8 mouse cellular contexts compared by ENCODE assay signal in genomic region chr7:3303276-3303781, GRCm38 (mm10). TPM values are rescaled to one million over a fixed set of nuclear protein-coding genes. Genes with fewer than 3 reads are reported as not detected.
DNase-seq lines count a peak whose midpoint lies in the region; ATAC-seq and TF ChIP-seq lines count a peak whose summit lies in the region.

No protein-coding gene starts in this region.

- 0 out of 2 replicates have a peak, but pooled peaks have one; percentile 42 for ATAC-seq in embryonic facial prominence, embryonic 11.5 days (replicated peaks; ENCODE audit: insufficient number of reproducible peaks, low FRiP score, low TSS enrichment, low read depth)
- peak; percentile 55; the same call in 1 of the 2 replicates for ATAC-seq in limb, embryonic 11.5 days (ENCODE audit: insufficient number of reproducible peaks, low FRiP score, low TSS enrichment, low read depth)
- peak; percentile 80 for ATAC-seq in midbrain, embryonic 13.5 days
- ATAC-seq in stomach, embryonic 16.5 days (ENCODE audit: insufficient read depth, low FRiP score) = peak; percentile 55

- intact Hi-C loops in gastrocnemius, adult 2 months (cut with DNase I) = loop anchor here (1.0 to 5.0 kb wide), 2 partner anchors 41 to 81 kb away; no protein-coding TSS in a partner anchor

- peak overlapping the region; percentile 58 for H3K4me2 ChIP-seq in embryonic facial prominence, embryonic 11.5 days (ENCODE audit: low read depth, low read length)
- H3K4me2 ChIP-seq in limb, embryonic 11.5 days (ENCODE audit: low read depth, severe bottlenecking) = peak overlapping the region; percentile 40
- peak overlapping the region; percentile 72 for H3K4me2 ChIP-seq in midbrain, embryonic 13.5 days (replicated peaks)
- H3K4me2 ChIP-seq in stomach, embryonic 16.5 days (ENCODE audit: low read depth, low read length) = peak overlapping the region; percentile 65

- under 1% methylated on average over 22 of the region's 29 CpGs for WGBS in embryonic facial prominence, embryonic 11.5 days
- under 1% methylated on average over 29 of the region's 29 CpGs for WGBS in hindbrain, embryonic 10.5 days
- WGBS in limb, embryonic 11.5 days = under 1% methylated on average over 26 of the region's 29 CpGs
- under 1% methylated on average over 27 of the region's 29 CpGs for WGBS in midbrain, embryonic 13.5 days
- 2% methylated on average over 26 of the region's 29 CpGs for WGBS in stomach, embryonic 16.5 days

- no peak for TF ChIP-seq CTCF in gastrocnemius, adult 2 months (IDR thresholded peaks at IDR 0.05)

- peak overlapping the region; percentile 62 for H3K4me3 ChIP-seq in gastrocnemius, adult 2 months
- peak overlapping the region; percentile 31 for H3K4me3 ChIP-seq in embryonic facial prominence, embryonic 11.5 days (ENCODE audit: low read depth, low read length)
- H3K4me3 ChIP-seq in hindbrain, embryonic 10.5 days = peak overlapping the region; percentile 56
- peak overlapping the region; percentile 7 for H3K4me3 ChIP-seq in limb, embryonic 11.5 days (ENCODE audit: low read depth, low read length)
- H3K4me3 ChIP-seq in midbrain, embryonic 13.5 days (replicated peaks) = peak overlapping the region; percentile 41
- peak overlapping the region; percentile 38 for H3K4me3 ChIP-seq in stomach, embryonic 16.5 days (replicated peaks; ENCODE audit: low read length)

- DNase-seq in gastrocnemius, adult 2 months = no peak
- no peak for DNase-seq in gastrocnemius, postnatal 4 days (ENCODE audit: low spot score in 2 of 2)
- peak; percentile 69 for DNase-seq in Muller cell, postnatal 12 days (ENCODE audit: inconsistent ontology term)
- peak; percentile 63 for DNase-seq in embryonic facial prominence, embryonic 11.5 days (ENCODE audit: low spot score)
- DNase-seq in hindbrain, embryonic 10.5 days (ENCODE audit: low spot score) = peak; percentile 60
- peak; percentile 57 for DNase-seq in limb, embryonic 11.5 days (ENCODE audit: low spot score)

- 0 out of 2 replicates have a peak overlapping the region, but pooled peaks have one; percentile 32 for H3K9ac ChIP-seq in embryonic facial prominence, embryonic 11.5 days (replicated peaks; ENCODE audit: low read length)
- H3K9ac ChIP-seq in limb, embryonic 11.5 days (ENCODE audit: low read length) = no peak overlapping the region
- H3K9ac ChIP-seq in midbrain, embryonic 13.5 days (replicated peaks) = peak overlapping the region; percentile 64
- H3K9ac ChIP-seq in stomach, embryonic 16.5 days (ENCODE audit: low read length) = peak overlapping the region; percentile 17

- peaks cover 19% of the 10 kb centered on the region for H3K27me3 ChIP-seq in embryonic facial prominence, embryonic 11.5 days (ENCODE audit: control insufficient read depth, insufficient read depth, low read length)
- H3K27me3 ChIP-seq in hindbrain, embryonic 10.5 days (ENCODE audit: insufficient read depth, poor library complexity, severe bottlenecking) = peaks cover 64% of the 10 kb centered on the region
- H3K27me3 ChIP-seq in limb, embryonic 11.5 days (ENCODE audit: control insufficient read depth, insufficient read depth, low read length) = peaks cover 41% of the 10 kb centered on the region
- peaks cover 47% of the 10 kb centered on the region for H3K27me3 ChIP-seq in midbrain, embryonic 13.5 days
- peaks cover 18% of the 10 kb centered on the region for H3K27me3 ChIP-seq in stomach, embryonic 16.5 days (ENCODE audit: control insufficient read depth, insufficient read depth, low read length)

- no peaks in the 10 kb centered on the region for H3K36me3 ChIP-seq in embryonic facial prominence, embryonic 11.5 days (replicated peaks; ENCODE audit: control insufficient read depth, insufficient read depth, low read depth, low read length)
- H3K36me3 ChIP-seq in hindbrain, embryonic 10.5 days = peaks cover 8% of the 10 kb centered on the region
- H3K36me3 ChIP-seq in limb, embryonic 11.5 days (ENCODE audit: control insufficient read depth, insufficient read depth, low read length) = no peaks in the 10 kb centered on the region
- H3K36me3 ChIP-seq in midbrain, embryonic 13.5 days = peaks cover 12% of the 10 kb centered on the region; the same call in 1 of the 2 replicates
- peaks cover 10% of the 10 kb centered on the region for H3K36me3 ChIP-seq in stomach, embryonic 16.5 days (ENCODE audit: control insufficient read depth, insufficient read depth, low read length)

- H3K9me3 ChIP-seq in embryonic facial prominence, embryonic 11.5 days (replicated peaks; ENCODE audit: control insufficient read depth, low read length) = no peaks in the 10 kb centered on the region
- 0 out of 2 replicates have a peak, but pooled peaks cover 2% of the 10 kb centered on the region for H3K9me3 ChIP-seq in hindbrain, embryonic 10.5 days
- no peaks in the 10 kb centered on the region; the same call in 1 of the 2 replicates for H3K9me3 ChIP-seq in limb, embryonic 11.5 days (ENCODE audit: control insufficient read depth, low read length)
- no peaks in the 10 kb centered on the region for H3K9me3 ChIP-seq in midbrain, embryonic 13.5 days
- no peaks in the 10 kb centered on the region for H3K9me3 ChIP-seq in stomach, embryonic 16.5 days (replicated peaks; ENCODE audit: control insufficient read depth, low read length)

- peaks cover 2% of the 10 kb centered on the region for H3K4me1 ChIP-seq in embryonic facial prominence, embryonic 11.5 days (ENCODE audit: control insufficient read depth, insufficient read depth, low read length)
- peaks cover 39% of the 10 kb centered on the region for H3K4me1 ChIP-seq in hindbrain, embryonic 10.5 days (replicated peaks)
- H3K4me1 ChIP-seq in limb, embryonic 11.5 days (ENCODE audit: control insufficient read depth, insufficient read depth, low read length) = peaks cover 10% of the 10 kb centered on the region
- H3K4me1 ChIP-seq in midbrain, embryonic 13.5 days (replicated peaks) = peaks cover 37% of the 10 kb centered on the region
- peaks cover 36% of the 10 kb centered on the region for H3K4me1 ChIP-seq in stomach, embryonic 16.5 days (ENCODE audit: control insufficient read depth, insufficient read depth, low read length)

- no peak overlapping the region for H3K27ac ChIP-seq in gastrocnemius, adult 2 months
- H3K27ac ChIP-seq in embryonic facial prominence, embryonic 11.5 days (replicated peaks; ENCODE audit: low read depth, low read length) = no peak overlapping the region
- peak overlapping the region; percentile 45 for H3K27ac ChIP-seq in hindbrain, embryonic 10.5 days
- no peak overlapping the region for H3K27ac ChIP-seq in limb, embryonic 11.5 days (replicated peaks; ENCODE audit: low read depth, low read length)
- no peak overlapping the region for H3K27ac ChIP-seq in midbrain, embryonic 13.5 days
- H3K27ac ChIP-seq in stomach, embryonic 16.5 days (ENCODE audit: low read length) = no peak overlapping the region

RNA-seq across cellular contexts. Expression of gene Prkcg, which starts 14.3 kb away (rescaled TPM):
- total RNA-seq in gastrocnemius, adult 2 months (2021) = under 1 TPM; 0.78 to 0.84 TPM
- 1 to 10 TPM; 2.5 to 4.6 TPM for total RNA-seq in gastrocnemius, postnatal 4 days (2021)
- 0.39 and 2.0 TPM in 2 replicates for polyA plus RNA-seq in embryonic facial prominence, embryonic 11.5 days (2014; fragmentation: Nextera tagmentation; extraction: Ambion mirVana)
- polyA plus RNA-seq in hindbrain, embryonic 10.5 days (2016; fragmentation: Nextera tagmentation; extraction: Ambion mirVana) = 0.30 and 0.47 TPM in 2 replicates
- polyA plus RNA-seq in limb, embryonic 11.5 days (2014; fragmentation: Nextera tagmentation; extraction: Ambion mirVana) = 0.07 and 0.12 TPM in 2 replicates
- polyA plus RNA-seq in midbrain, embryonic 13.5 days (2015; fragmentation: Nextera tagmentation; extraction: Ambion mirVana) = 0.66 and 1.7 TPM in 2 replicates
- 0.32 and 1.1 TPM in 2 replicates for polyA plus RNA-seq in stomach, embryonic 16.5 days (2015; fragmentation: Nextera tagmentation; extraction: Ambion mirVana)

RNA-seq across cellular contexts. Expression of gene Myadm, which starts 14.4 kb away (rescaled TPM):
- 10 to 100 TPM; 17.8 to 37.2 TPM for total RNA-seq in gastrocnemius, adult 2 months (2021)
- total RNA-seq in gastrocnemius, postnatal 4 days (2021) = 100 to 1,000 TPM; 195 to 196 TPM
- polyA plus RNA-seq in embryonic facial prominence, embryonic 11.5 days (2014; fragmentation: Nextera tagmentation; extraction: Ambion mirVana) = 36.9 and 38.5 TPM in 2 replicates
- polyA plus RNA-seq in hindbrain, embryonic 10.5 days (2016; fragmentation: Nextera tagmentation; extraction: Ambion mirVana) = 33.1 and 37.7 TPM in 2 replicates
- polyA plus RNA-seq in limb, embryonic 11.5 days (2014; fragmentation: Nextera tagmentation; extraction: Ambion mirVana) = 37.7 and 40.2 TPM in 2 replicates
- 21.8 and 23.8 TPM in 2 replicates for polyA plus RNA-seq in midbrain, embryonic 13.5 days (2015; fragmentation: Nextera tagmentation; extraction: Ambion mirVana)
- polyA plus RNA-seq in stomach, embryonic 16.5 days (2015; fragmentation: Nextera tagmentation; extraction: Ambion mirVana) = 170 and 217 TPM in 2 replicates

RNA-seq across cellular contexts. Expression of gene Cacng7, which starts 29.4 kb away (rescaled TPM):
- total RNA-seq in gastrocnemius, adult 2 months (2021) = 10 to 100 TPM in 1 of 2 experiments, 1 to 10 TPM in 1; 8.4 to 16.2 TPM
- 10 to 100 TPM; 18.9 to 20.5 TPM for total RNA-seq in gastrocnemius, postnatal 4 days (2021)
- polyA plus RNA-seq in embryonic facial prominence, embryonic 11.5 days (2014; fragmentation: Nextera tagmentation; extraction: Ambion mirVana) = 2.6 and 2.9 TPM in 2 replicates
- 2.2 TPM in 2 replicates for polyA plus RNA-seq in hindbrain, embryonic 10.5 days (2016; fragmentation: Nextera tagmentation; extraction: Ambion mirVana)
- polyA plus RNA-seq in limb, embryonic 11.5 days (2014; fragmentation: Nextera tagmentation; extraction: Ambion mirVana) = 2.0 and 2.6 TPM in 2 replicates
- polyA plus RNA-seq in midbrain, embryonic 13.5 days (2015; fragmentation: Nextera tagmentation; extraction: Ambion mirVana) = 4.3 and 5.2 TPM in 2 replicates
- polyA plus RNA-seq in stomach, embryonic 16.5 days (2015; fragmentation: Nextera tagmentation; extraction: Ambion mirVana) = 0.96 and 1.4 TPM in 2 replicates

RNA-seq across cellular contexts. Expression of gene Nlrp12, which starts 53.8 kb away (rescaled TPM):
- total RNA-seq in gastrocnemius, adult 2 months (2021) = not detected
- not detected for total RNA-seq in gastrocnemius, postnatal 4 days (2021)
- not detected in 2 replicates for polyA plus RNA-seq in embryonic facial prominence, embryonic 11.5 days (2014; fragmentation: Nextera tagmentation; extraction: Ambion mirVana)
- not detected in 2 replicates for polyA plus RNA-seq in hindbrain, embryonic 10.5 days (2016; fragmentation: Nextera tagmentation; extraction: Ambion mirVana)
- polyA plus RNA-seq in limb, embryonic 11.5 days (2014; fragmentation: Nextera tagmentation; extraction: Ambion mirVana) = not detected in 2 replicates
- polyA plus RNA-seq in midbrain, embryonic 13.5 days (2015; fragmentation: Nextera tagmentation; extraction: Ambion mirVana) = not detected in 2 replicates
- 0.05 and 0.15 TPM in 2 replicates for polyA plus RNA-seq in stomach, embryonic 16.5 days (2015; fragmentation: Nextera tagmentation; extraction: Ambion mirVana)

Comparison
In these comparisons a context has a peak if more than half of its experiments do, and no peak if none do; other contexts are left out.
1. DNase-seq: peak in Muller cell, postnatal 12 days (single experiment), embryonic facial prominence, embryonic 11.5 days (single experiment), hindbrain, embryonic 10.5 days (single experiment) and limb, embryonic 11.5 days (single experiment); none in gastrocnemius, adult 2 months (single experiment) and gastrocnemius, postnatal 4 days (0 of 2).
2. H3K4me3 ChIP-seq: peak in every context shown above with its lines; median percentile 62 in gastrocnemius, adult 2 months; 56 in hindbrain, embryonic 10.5 days; 41 in midbrain, embryonic 13.5 days; 38 in stomach, embryonic 16.5 days; 31 in embryonic facial prominence, embryonic 11.5 days; 7 in limb, embryonic 11.5 days.
3. Peak in every context shown above with its lines, with median percentiles within 50 percentile points of each other: ATAC-seq and H3K4me2 ChIP-seq.